Mouse (Mus musculus): ENCODE measurements at regions not wholly inside any gene's neighbourhood (a gene's known extent, or its start where the extent isn't known, plus 50 kb on each side); places are given as distances from the start of the nearest gene placed in this dataset.

- Histone ChIP-seq H3K9me3 (replicated peaks) (no peaks in the 10 kb centered on the region), H3K4me2 (replicated peaks) (no peak overlapping the region), H3K36me3 (no peaks in the 10 kb centered on the region), H3K27me3 (no peaks in the 10 kb centered on the region), H3K4me1 (0 out of 2 replicates have a peak, but pooled peaks cover 1% of the 10 kb centered on the region), H3K9ac (no peak overlapping the region), H3K4me3 (replicated peaks) (no peak overlapping the region), H3K27ac (replicated peaks) (no peak overlapping the region)
- ATAC-seq (ENCODE audit: insufficient number of reproducible peaks, low FRiP score, low TSS enrichment, low read depth), result no peak
- 64% methylated on average over 6 of the region's 6 CpGs for WGBS
These were observed 984.3 kb downstream of the Slc4a3 start for GRCm38 (mm10) chr1:76530342-76530741.

GRCm38 (mm10) chr1:76535522-76535956, 979.3 kb downstream of the Epha4 start:
- no peaks in the 10 kb centered on the region for H3K9me3 ChIP-seq (replicated peaks)
- H3K4me1 ChIP-seq, result 0 out of 2 replicates have a peak, but pooled peaks cover 4% of the 10 kb centered on the region
- no peak overlapping the region for H3K4me2 ChIP-seq (replicated peaks)
- no peaks in the 10 kb centered on the region for H3K36me3 ChIP-seq
- WGBS, result 52% methylated on average over 4 of the region's 4 CpGs
- H3K27me3 ChIP-seq, result no peaks in the 10 kb centered on the region
- no peak overlapping the region for H3K9ac ChIP-seq
- H3K27ac ChIP-seq (replicated peaks), result no peak overlapping the region
- ATAC-seq (ENCODE audit: insufficient number of reproducible peaks, low FRiP score, low TSS enrichment, low read depth), result no peak
- H3K4me3 ChIP-seq (replicated peaks), result no peak overlapping the region

GRCm38 (mm10) chr1:76540529-76540928, 974.4 kb downstream of the Epha4 start:
- H3K27me3 ChIP-seq, result no peaks in the 10 kb centered on the region
- H3K4me1 ChIP-seq, result 0 out of 2 replicates have a peak, but pooled peaks cover under 1% of the 10 kb centered on the region
- 72% methylated on average over 3 of the region's 3 CpGs for WGBS
- no peaks in the 10 kb centered on the region for H3K9me3 ChIP-seq (replicated peaks)
- H3K27ac ChIP-seq (replicated peaks), result no peak overlapping the region
- H3K4me2 ChIP-seq (replicated peaks), result no peak overlapping the region
- no peak overlapping the region for H3K4me3 ChIP-seq (replicated peaks)
- ATAC-seq (ENCODE audit: insufficient number of reproducible peaks, low FRiP score, low TSS enrichment, low read depth), result no peak
- H3K36me3 ChIP-seq, result no peaks in the 10 kb centered on the region
- no peak overlapping the region for H3K9ac ChIP-seq

GRCm38 (mm10) chr1:76550876-76551275, 964.0 kb downstream of the Epha4 start:
- no peak for ATAC-seq (ENCODE audit: insufficient number of reproducible peaks, low FRiP score, low TSS enrichment, low read depth)
- Histone ChIP-seq H3K27me3 (no peaks in the 10 kb centered on the region), H3K9ac (no peak overlapping the region), H3K4me2 (replicated peaks) (no peak overlapping the region), H3K36me3 (no peaks in the 10 kb centered on the region), H3K4me1 (no peaks in the 10 kb centered on the region), H3K27ac (replicated peaks) (no peak overlapping the region), H3K9me3 (replicated peaks) (no peaks in the 10 kb centered on the region), H3K4me3 (replicated peaks) (no peak overlapping the region)
- WGBS, result 54% methylated on average over 5 of the region's 5 CpGs

GRCm38 (mm10) chr1:76559441-76559840, 955.4 kb downstream of the Epha4 start:
- no peaks in the 10 kb centered on the region for H3K4me1 ChIP-seq
- 87% methylated on average over 7 of the region's 7 CpGs for WGBS
- no peak for ATAC-seq (ENCODE audit: insufficient number of reproducible peaks, low FRiP score, low TSS enrichment, low read depth)
- no peak overlapping the region for H3K4me3 ChIP-seq (replicated peaks)
- H3K9me3 ChIP-seq (replicated peaks), result no peaks in the 10 kb centered on the region
- no peak overlapping the region for H3K27ac ChIP-seq (replicated peaks)
- H3K27me3 ChIP-seq, result no peaks in the 10 kb centered on the region; the same call in 1 of the 2 replicates
- no peak overlapping the region for H3K9ac ChIP-seq
- H3K36me3 ChIP-seq, result no peaks in the 10 kb centered on the region
- H3K4me2 ChIP-seq (replicated peaks), result no peak overlapping the region

- 74% methylated on average over 5 of the region's 5 CpGs for WGBS
These were observed 939.4 kb downstream of the Epha4 start for GRCm38 (mm10) chr1:76575487-76575886.

GRCm38 (mm10) chr1:76585921-76586320, 929.0 kb downstream of the Epha4 start:
- 85% methylated on average over 2 of the region's 2 CpGs for WGBS
- H3K27ac ChIP-seq (replicated peaks), result no peak overlapping the region
- ATAC-seq (ENCODE audit: insufficient number of reproducible peaks, low FRiP score, low TSS enrichment, low read depth), result no peak
- H3K4me2 ChIP-seq (replicated peaks), result no peak overlapping the region
- no peaks in the 10 kb centered on the region for H3K36me3 ChIP-seq
- H3K4me1 ChIP-seq, result no peaks in the 10 kb centered on the region
- no peaks in the 10 kb centered on the region for H3K9me3 ChIP-seq (replicated peaks)
- H3K27me3 ChIP-seq, result no peaks in the 10 kb centered on the region
- no peak overlapping the region for H3K9ac ChIP-seq
- no peak overlapping the region for H3K4me3 ChIP-seq (replicated peaks)

More at GRCm38 (mm10) chr1:76575487-76575886, 939.4 kb downstream of the Epha4 start:
- ATAC-seq (ENCODE audit: insufficient number of reproducible peaks, low FRiP score, low TSS enrichment, low read depth), result no peak
- Histone ChIP-seq H3K9ac (no peak overlapping the region), H3K9me3 (replicated peaks) (no peaks in the 10 kb centered on the region), H3K27me3 (no peaks in the 10 kb centered on the region), H3K4me1 (no peaks in the 10 kb centered on the region), H3K4me3 (replicated peaks) (no peak overlapping the region), H3K36me3 (no peaks in the 10 kb centered on the region), H3K4me2 (replicated peaks) (no peak overlapping the region), H3K27ac (replicated peaks) (no peak overlapping the region)

GRCm38 (mm10) chr1:76625831-76626230, 889.1 kb downstream of the Epha4 start:
- no peak overlapping the region for H3K4me3 ChIP-seq (replicated peaks)
- WGBS, result 80% methylated on average over 3 of the region's 3 CpGs

GRCm38 (mm10) chr1:76629861-76630260, 885.0 kb downstream of the Epha4 start:
- no peaks in the 10 kb centered on the region for H3K9me3 ChIP-seq (replicated peaks)
- no peaks in the 10 kb centered on the region for H3K4me1 ChIP-seq
- H3K4me2 ChIP-seq (replicated peaks), result no peak overlapping the region
- no peak overlapping the region for H3K27ac ChIP-seq (replicated peaks)
- H3K36me3 ChIP-seq, result no peaks in the 10 kb centered on the region
- ATAC-seq (ENCODE audit: insufficient number of reproducible peaks, low FRiP score, low TSS enrichment, low read depth), result no peak
- no peaks in the 10 kb centered on the region for H3K27me3 ChIP-seq
- H3K9ac ChIP-seq, result no peak overlapping the region
- no peak overlapping the region for H3K4me3 ChIP-seq (replicated peaks)

More at GRCm38 (mm10) chr1:76625831-76626230, 889.1 kb downstream of the Epha4 start:
- no peak for ATAC-seq (ENCODE audit: insufficient number of reproducible peaks, low FRiP score, low TSS enrichment, low read depth)
- H3K27ac ChIP-seq (replicated peaks), result no peak overlapping the region
- H3K27me3 ChIP-seq, result no peaks in the 10 kb centered on the region
- no peak overlapping the region for H3K4me2 ChIP-seq (replicated peaks)
- no peak overlapping the region for H3K9ac ChIP-seq
- H3K36me3 ChIP-seq, result no peaks in the 10 kb centered on the region
- H3K4me1 ChIP-seq, result no peaks in the 10 kb centered on the region
- no peaks in the 10 kb centered on the region for H3K9me3 ChIP-seq (replicated peaks)

- 89% methylated on average over 1 of the region's 1 CpGs for WGBS
- no peaks in the 10 kb centered on the region for H3K9me3 ChIP-seq (replicated peaks)
These were observed 880.8 kb downstream of the Epha4 start for GRCm38 (mm10) chr1:76634071-76634470.

GRCm38 (mm10) chr1:76637268-76638009, 877.4 kb downstream of the Epha4 start:
- Histone ChIP-seq H3K4me2 (replicated peaks) (peak overlapping the region; percentile 28; the same call in 1 of the 2 replicates), H3K27ac (replicated peaks) (no peak overlapping the region), H3K9ac (no peak overlapping the region), H3K36me3 (no peaks in the 10 kb centered on the region), H3K27me3 (no peaks in the 10 kb centered on the region), H3K9me3 (replicated peaks) (no peaks in the 10 kb centered on the region), H3K4me3 (replicated peaks) (no peak overlapping the region), H3K4me1 (no peaks in the 10 kb centered on the region)
- 49% methylated on average over 19 of the region's 19 CpGs for WGBS
- ATAC-seq (ENCODE audit: insufficient number of reproducible peaks, low FRiP score, low TSS enrichment, low read depth), result no peak

More at GRCm38 (mm10) chr1:76634071-76634470, 880.8 kb downstream of the Epha4 start:
- no peaks in the 10 kb centered on the region for H3K4me1 ChIP-seq
- H3K27me3 ChIP-seq, result no peaks in the 10 kb centered on the region
- H3K9ac ChIP-seq, result no peak overlapping the region
- no peak overlapping the region for H3K27ac ChIP-seq (replicated peaks)
- no peak overlapping the region for H3K4me2 ChIP-seq (replicated peaks)
- H3K36me3 ChIP-seq, result no peaks in the 10 kb centered on the region
- ATAC-seq (ENCODE audit: insufficient number of reproducible peaks, low FRiP score, low TSS enrichment, low read depth), result no peak
- no peak overlapping the region for H3K4me3 ChIP-seq (replicated peaks)

GRCm38 (mm10) chr1:76638010-76638400, 876.9 kb downstream of the Epha4 start:
- H3K4me1 ChIP-seq, result no peaks in the 10 kb centered on the region
- H3K9ac ChIP-seq, result no peak overlapping the region
- H3K27ac ChIP-seq (replicated peaks), result no peak overlapping the region
- no peak for ATAC-seq (ENCODE audit: insufficient number of reproducible peaks, low FRiP score, low TSS enrichment, low read depth)
- H3K4me3 ChIP-seq (replicated peaks), result no peak overlapping the region
- no peaks in the 10 kb centered on the region for H3K36me3 ChIP-seq
- H3K4me2 ChIP-seq (replicated peaks), result no peak overlapping the region
- no peaks in the 10 kb centered on the region for H3K27me3 ChIP-seq
- H3K9me3 ChIP-seq (replicated peaks), result no peaks in the 10 kb centered on the region
- WGBS, result 75% methylated on average over 5 of the region's 5 CpGs
